Mouse (Mus musculus): ENCODE data around the gene Thsd4.

- no peak for TF ChIP-seq POLR2A (IDR thresholded peaks at IDR 0.05; ENCODE audit: insufficient read depth, low read length)
- no peak for TF ChIP-seq CTCF (IDR thresholded peaks at IDR 0.05; ENCODE audit: low read depth, low read length)
- no peak for TF ChIP-seq EP300 (IDR thresholded peaks at IDR 0.05; ENCODE audit: insufficient read depth, low read depth, low read length)
Observed at GRCm38 (mm10) chr9:60266583-60267272, 255.1 kb downstream of the Thsd4 start.
